In the genomic region with DNA sequence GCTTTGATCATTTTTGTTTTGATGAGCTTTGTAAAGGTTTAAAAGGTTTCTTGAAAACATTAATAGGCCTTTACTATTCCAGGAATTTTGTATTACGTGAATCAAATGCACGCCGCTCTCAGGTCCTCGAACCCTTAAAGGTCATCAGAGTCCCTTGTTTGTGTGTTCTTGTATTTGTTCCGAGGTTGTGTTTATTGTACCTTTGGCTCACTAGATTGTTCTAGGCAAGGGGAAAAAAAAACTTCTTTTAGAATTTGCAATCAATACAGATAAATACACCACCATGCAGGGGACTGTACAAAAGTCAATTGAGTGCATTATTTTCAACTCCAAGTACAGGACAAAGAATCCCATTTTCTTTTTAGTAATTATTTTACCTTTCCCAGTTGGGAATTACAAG, we compare ENCODE assay signal across 31 mouse cellular contexts.
"Had no signal": no experiment of that assay in that cellular context is flagged by ENCODE, and none has a peak within 500 bp of the region (broad histone marks: within the 10 kb centered on the region; RNA-seq: fewer than 3 reads in every experiment).

No protein-coding gene starts in this region.

- DNase-seq: left cerebral cortex, postnatal 4 days; liver; liver, embryonic 13.5 days; lung, adult 18-20 months; lung, adult 2 months; lung, embryonic 14.5 days; lung, postnatal 10 days; lung, postnatal 14 days; lung, postnatal 36 days; lung, postnatal 4 days; midbrain, embryonic 14.5 days had no signal

- H3K36me3 ChIP-seq: limb, embryonic 10.5 days; limb, embryonic 12.5 days; limb, embryonic 13.5 days; limb, embryonic 15.5 days; liver, embryonic 13.5 days; liver, embryonic 15.5 days; lung, embryonic 15.5 days; midbrain, embryonic 10.5 days; midbrain, embryonic 12.5 days; midbrain, embryonic 13.5 days; midbrain, embryonic 15.5 days; neural tube, embryonic 12.5 days; neural tube, embryonic 13.5 days had no signal

- H3K4me2 ChIP-seq: limb, embryonic 12.5 days; limb, embryonic 13.5 days; limb, embryonic 15.5 days; liver, embryonic 13.5 days; liver, embryonic 15.5 days; lung, embryonic 14.5 days; lung, embryonic 15.5 days; midbrain, embryonic 11.5 days; midbrain, embryonic 12.5 days; midbrain, embryonic 13.5 days; midbrain, embryonic 15.5 days; neural tube, embryonic 12.5 days; neural tube, embryonic 13.5 days had no signal

- ATAC-seq: lung, postnatal 0 days; midbrain, embryonic 13.5 days; midbrain, embryonic 15.5 days; midbrain, embryonic 16.5 days had no signal

- H3K27ac ChIP-seq: left cerebral cortex, adult 2 months; limb, embryonic 10.5 days; limb, embryonic 13.5 days; limb, embryonic 15.5 days; liver, embryonic 13.5 days; liver, embryonic 14.5 days; liver, embryonic 15.5 days; lung, embryonic 15.5 days; macrophage; midbrain, embryonic 10.5 days; midbrain, embryonic 12.5 days; midbrain, embryonic 13.5 days; midbrain, embryonic 15.5 days; neural tube, embryonic 12.5 days; neural tube, embryonic 13.5 days had no signal

- H3K4me3 ChIP-seq: left cerebral cortex, adult 2 months; limb, embryonic 10.5 days; limb, embryonic 12.5 days; limb, embryonic 13.5 days; limb, embryonic 15.5 days; liver, embryonic 13.5 days; liver, embryonic 15.5 days; lung, embryonic 15.5 days; megakaryocyte, embryonic 14.5 days; midbrain, embryonic 10.5 days; midbrain, embryonic 12.5 days; midbrain, embryonic 13.5 days; midbrain, embryonic 15.5 days; myocyte; neural tube, embryonic 12.5 days; neural tube, embryonic 13.5 days had no signal

- H3K27me3 ChIP-seq: limb, embryonic 12.5 days; limb, embryonic 13.5 days; limb, embryonic 15.5 days; liver, embryonic 13.5 days; liver, embryonic 15.5 days; lung, embryonic 15.5 days; midbrain, embryonic 12.5 days; midbrain, embryonic 13.5 days; midbrain, embryonic 15.5 days; neural tube, embryonic 12.5 days; neural tube, embryonic 13.5 days had no signal

- H3K9ac ChIP-seq: limb, embryonic 12.5 days; limb, embryonic 13.5 days; limb, embryonic 15.5 days; liver, embryonic 13.5 days; liver, embryonic 14.5 days; liver, embryonic 15.5 days; lung, embryonic 14.5 days; lung, embryonic 15.5 days; midbrain, embryonic 12.5 days; midbrain, embryonic 13.5 days; midbrain, embryonic 15.5 days; neural tube, embryonic 12.5 days; neural tube, embryonic 13.5 days had no signal

- H3K9me3 ChIP-seq: limb, embryonic 10.5 days; limb, embryonic 12.5 days; limb, embryonic 13.5 days; limb, embryonic 15.5 days; liver, embryonic 13.5 days; liver, embryonic 15.5 days; lung, embryonic 15.5 days; megakaryocyte, embryonic 14.5 days; midbrain, embryonic 10.5 days; midbrain, embryonic 12.5 days; midbrain, embryonic 13.5 days; midbrain, embryonic 15.5 days; neural tube, embryonic 12.5 days; neural tube, embryonic 13.5 days had no signal
